Mouse (Mus musculus) cerebellum, adult 18-20 months (tissue): ENCODE results near the gene Pcif1.

Experiments
- DNase-seq, 2 experiments: peaks; one replicate each; pipeline ENCODE4 v3.0.0; 2021

Pcif1 gene

GRCm38 (mm10) chr2:164894048-164894447, 14.9 kb downstream of the Pcif1 start:
- no peak for DNase-seq

GRCm38 (mm10) chr2:164894644-164895043, 15.5 kb downstream of the Pcif1 start:
- DNase-seq, result no peak

- DNase-seq, result no peak
Observed at GRCm38 (mm10) chr2:164895885-164896284, 16.8 kb downstream of the Pcif1 start.

GRCm38 (mm10) chr2:164898008-164898407, 18.9 kb downstream of the Pcif1 start:
- no peak for DNase-seq

- no peak for DNase-seq
Observed at GRCm38 (mm10) chr2:164899034-164899433, 19.9 kb downstream of the Pcif1 start.

GRCm38 (mm10) chr2:164899723-164900459, 20.8 kb downstream of the Pcif1 start:
- DNase-seq, result no peak

- DNase-seq, result peak; percentile 48 to 61
Observed at GRCm38 (mm10) chr2:164901380-164901779, 22.3 kb downstream of the Pcif1 start.

- DNase-seq, result no peak
Observed at GRCm38 (mm10) chr2:164903496-164903895, 24.4 kb downstream of the Pcif1 start.

- no peak for DNase-seq
Observed at GRCm38 (mm10) chr2:164906071-164906470, 27.0 kb downstream of the Pcif1 start.

GRCm38 (mm10) chr2:164907511-164907910, 28.4 kb downstream of the Pcif1 start:
- DNase-seq, result no peak

GRCm38 (mm10) chr2:164908011-164908410, 28.9 kb downstream of the Pcif1 start:
- no peak for DNase-seq

GRCm38 (mm10) chr2:164909100-164909499, 30.0 kb downstream of the Pcif1 start:
- DNase-seq, result no peak

- no peak for DNase-seq
Observed at GRCm38 (mm10) chr2:164909542-164909941, 30.4 kb downstream of the Pcif1 start.

- DNase-seq, result peak in 1 of 2 experiments; percentile 38
Observed at GRCm38 (mm10) chr2:164910360-164911061, 31.4 kb downstream of the Pcif1 start.

GRCm38 (mm10) chr2:164911086-164912048, 32.3 kb downstream of the Pcif1 start, which contains the start of gene Zfp335:
Gene Zfp335 (minus strand): TSS chr2:164911757.
- peak; percentile 90 to 96 for DNase-seq

- no peak for DNase-seq
Observed at GRCm38 (mm10) chr2:164912151-164912550, 33.0 kb downstream of the Pcif1 start.

- DNase-seq, result no peak
Observed at GRCm38 (mm10) chr2:164912749-164913427, 33.8 kb downstream of the Pcif1 start.

GRCm38 (mm10) chr2:164913428-164913786, 34.3 kb downstream of the Pcif1 start:
- peak in 1 of 2 experiments; percentile 4 for DNase-seq

GRCm38 (mm10) chr2:164916820-164917219, 37.7 kb downstream of the Pcif1 start:
- DNase-seq, result no peak

GRCm38 (mm10) chr2:164917371-164917770, 38.3 kb downstream of the Pcif1 start:
- no peak for DNase-seq

- DNase-seq, result peak; percentile 35 to 41
Observed at GRCm38 (mm10) chr2:164918325-164918724, 39.2 kb downstream of the Pcif1 start.

- no peak for DNase-seq
Observed at GRCm38 (mm10) chr2:164921984-164922383, 42.9 kb downstream of the Pcif1 start.
